Mouse (Mus musculus) layer of hippocampus, postnatal 10 days (tissue): ENCODE data around the gene Tmem176a. TPM values are rescaled to one million over a fixed set of nuclear protein-coding genes. Genes with fewer than 3 reads are reported as not detected.
A peak's percentile ranks its signal among the peaks of the same experiment; 100 is the strongest.
"Not testable (repeated sequence)": the region's sequence is repeated elsewhere in the genome, so short reads cannot be mapped to it uniquely, and the experiment has no call there.

Experiments used
- DNase-seq, 2 experiments: peaks; one replicate each; pipeline ENCODE4 v3.0.0; 2021; ENCODE audit warnings: low spot score in 2 of 2
- total RNA-seq, 2 experiments: library from RNA; stranded (reverse); gene quantifications; 2 replicates each; pipeline ENCODE4 v1.2.3; 2021

The Tmem176a gene
- total RNA-seq, 2 experiments from 2014 or later = 14.7 to 15.4 TPM

DNA sequence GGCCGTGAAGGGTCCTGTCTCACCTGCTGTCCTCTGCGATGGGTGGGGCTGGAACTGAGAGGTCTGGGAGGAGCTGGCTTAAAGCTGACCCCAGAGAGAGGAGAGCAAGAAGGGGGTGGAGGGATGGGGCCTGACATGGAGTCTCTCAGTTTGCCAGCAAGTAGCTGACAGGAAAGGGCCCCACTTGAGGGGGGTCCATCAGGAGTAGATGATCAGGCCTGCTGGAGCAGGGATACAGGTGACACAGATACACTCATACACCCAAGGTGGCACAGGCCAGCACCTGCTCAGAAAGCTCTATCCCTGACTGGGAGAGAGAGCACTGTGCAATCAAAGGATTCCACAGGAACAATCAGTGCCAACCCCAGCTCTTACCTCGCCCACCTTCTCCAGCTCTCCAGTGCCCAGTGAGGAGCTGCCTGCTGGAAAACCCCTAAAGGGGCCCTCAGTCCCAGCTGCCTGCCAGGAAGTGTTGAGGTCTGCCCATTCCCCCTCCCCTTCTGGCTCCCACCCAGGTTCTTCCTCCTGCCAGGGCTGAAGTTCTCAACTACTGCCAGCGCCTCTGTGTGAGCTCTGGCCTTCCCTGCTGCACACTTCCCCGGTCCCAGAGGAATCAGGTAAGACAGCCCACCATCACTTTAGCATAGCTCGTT lies 380 bp downstream of the Tmem176a start, which contains the start of gene Tmem176b:
Tmem176b (minus strand) TSS at position 524 of the 653 bp plus-strand sequence.
- peak; percentile 91 to 93 for DNase-seq

DNA sequence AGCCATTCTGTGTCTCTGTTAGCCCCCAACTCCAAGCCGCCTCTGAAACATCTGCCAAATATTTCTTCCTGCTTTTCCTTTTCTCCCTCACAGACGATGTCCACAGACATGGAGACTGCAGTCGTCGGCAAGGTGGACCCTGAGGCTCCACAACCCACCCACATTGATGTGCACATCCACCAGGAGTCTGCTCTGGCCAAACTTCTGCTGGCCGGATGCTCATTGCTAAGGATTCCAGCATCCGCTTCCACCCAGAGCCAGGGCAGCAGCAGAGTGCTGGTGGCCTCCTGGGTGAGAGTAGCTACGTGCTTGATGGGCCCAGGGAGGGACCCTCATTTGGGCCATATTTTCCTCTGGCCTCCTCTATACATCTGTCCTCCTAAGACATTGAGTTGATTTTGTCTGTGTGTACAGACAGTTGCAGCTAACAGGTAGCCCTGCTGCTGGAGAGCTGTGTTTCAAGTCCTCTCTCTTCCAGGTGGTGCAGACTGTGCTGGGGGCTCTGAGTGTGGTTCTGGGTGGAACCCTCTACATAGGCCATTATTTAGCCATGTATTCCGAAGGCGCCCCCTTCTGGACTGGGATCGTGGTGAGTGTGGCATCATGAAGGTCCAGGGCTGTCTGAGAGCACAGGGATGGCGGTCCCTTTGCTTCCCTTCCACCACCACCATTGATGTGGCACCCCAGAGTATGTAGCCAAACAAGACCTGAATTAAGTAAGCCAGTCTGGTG lies 1.6 kb downstream of the Tmem176a start:
- DNase-seq = peak in 1 of 2 experiments; percentile 48

DNA sequence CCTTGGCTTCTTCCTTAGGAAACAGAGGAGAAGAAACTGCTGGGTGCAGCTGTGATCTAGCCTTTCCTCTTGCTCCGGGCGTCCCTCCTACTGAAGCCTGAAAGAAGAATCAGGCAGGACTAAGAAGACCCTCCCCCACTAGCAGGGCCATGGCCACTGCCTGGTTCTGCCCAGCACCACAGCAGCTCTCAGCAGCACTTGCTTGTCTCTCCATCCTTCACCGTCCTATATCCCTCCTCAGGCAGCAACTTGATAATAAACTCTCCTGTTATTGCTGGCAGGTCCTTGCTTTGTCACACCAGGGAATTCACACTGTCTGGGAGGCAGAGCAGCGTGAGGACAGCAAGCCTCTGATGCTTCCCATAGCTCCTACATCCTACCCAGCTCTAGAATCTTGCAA lies 4.4 kb downstream of the Tmem176a start:
- DNase-seq = no peak

GRCm38 (mm10) chr6:48851820-48852491 lies 11.2 kb downstream of the Tmem176a start:
- peak in 1 of 2 experiments; percentile 17 for DNase-seq

DNA sequence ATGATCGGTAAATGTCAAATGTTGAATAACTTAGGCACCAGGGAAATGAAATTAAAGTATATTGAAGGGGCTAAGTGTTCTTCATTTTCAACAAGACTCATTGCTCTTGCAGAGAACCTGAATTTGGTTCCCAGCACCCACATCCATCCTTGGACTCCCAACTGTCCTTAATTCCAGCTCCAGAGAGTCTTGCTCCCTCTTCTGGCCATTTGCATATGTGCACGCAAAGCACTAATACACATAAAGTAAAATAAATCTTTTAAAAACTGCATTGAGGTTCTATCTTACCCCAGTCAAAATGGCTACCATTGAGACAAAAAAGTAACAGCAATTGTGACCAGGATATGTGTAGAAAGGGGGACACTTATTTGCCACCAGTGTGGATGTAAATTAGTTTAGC lies 13.4 kb downstream of the Tmem176a start:
- DNase-seq = no peak

- no peak for DNase-seq
These were observed 17.0 kb downstream of the Tmem176a start for GRCm38 (mm10) chr6:48857613-48858302.

DNA sequence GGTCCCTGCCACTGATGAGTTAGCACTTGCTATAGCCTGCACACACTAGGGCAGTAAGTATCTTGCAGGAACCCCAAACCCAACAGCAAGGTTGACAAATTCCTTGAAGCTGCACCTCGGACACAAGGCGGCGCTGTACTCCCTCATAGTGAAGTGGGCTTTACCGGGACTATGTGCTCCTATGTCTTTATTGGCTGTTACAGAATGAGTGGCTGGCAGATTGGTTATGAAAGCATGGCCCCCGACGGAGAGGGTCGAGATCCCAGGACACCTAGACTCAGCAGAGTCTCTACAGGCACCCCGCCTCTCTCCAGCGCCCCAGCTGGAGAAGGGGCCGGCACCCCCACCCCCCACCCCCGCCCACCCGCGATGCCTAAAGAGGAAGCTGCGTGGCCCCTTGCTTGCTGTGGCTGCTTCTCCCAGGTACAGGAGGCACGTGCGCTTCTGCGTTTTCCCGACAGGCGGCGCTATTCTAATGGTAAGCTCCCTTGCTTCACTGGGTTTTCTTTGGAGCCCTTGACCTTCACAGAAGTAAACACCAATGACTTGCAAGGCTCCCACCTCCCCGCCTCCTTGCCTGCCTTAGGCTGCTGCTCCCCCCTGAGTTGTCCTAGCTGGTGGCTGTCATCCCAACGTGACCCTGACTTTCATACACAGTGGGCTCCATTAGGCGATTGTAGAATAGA lies 19.6 kb downstream of the Tmem176a start:
- DNase-seq = peak; percentile 67 to 76

DNA sequence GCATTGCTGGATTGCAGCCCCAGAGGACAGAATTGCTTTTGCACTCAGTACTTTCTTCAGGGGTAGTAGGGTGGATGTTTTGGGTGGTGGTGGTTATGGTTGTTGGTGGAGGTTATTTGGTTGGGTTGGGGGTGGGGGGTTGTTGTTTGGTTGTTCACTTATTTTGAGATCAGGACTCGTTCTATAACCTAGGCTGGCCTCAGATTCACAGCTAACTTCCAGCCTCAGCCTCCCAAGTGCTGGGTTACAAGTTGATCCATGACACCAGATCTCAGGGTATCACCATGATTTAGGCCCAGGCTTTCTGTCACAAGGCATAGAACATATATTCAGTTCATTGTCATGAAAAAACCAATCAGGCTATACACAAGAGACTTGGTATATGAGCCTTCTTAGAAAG lies 20.1 kb downstream of the Tmem176a start:
- DNase-seq = no peak

DNA sequence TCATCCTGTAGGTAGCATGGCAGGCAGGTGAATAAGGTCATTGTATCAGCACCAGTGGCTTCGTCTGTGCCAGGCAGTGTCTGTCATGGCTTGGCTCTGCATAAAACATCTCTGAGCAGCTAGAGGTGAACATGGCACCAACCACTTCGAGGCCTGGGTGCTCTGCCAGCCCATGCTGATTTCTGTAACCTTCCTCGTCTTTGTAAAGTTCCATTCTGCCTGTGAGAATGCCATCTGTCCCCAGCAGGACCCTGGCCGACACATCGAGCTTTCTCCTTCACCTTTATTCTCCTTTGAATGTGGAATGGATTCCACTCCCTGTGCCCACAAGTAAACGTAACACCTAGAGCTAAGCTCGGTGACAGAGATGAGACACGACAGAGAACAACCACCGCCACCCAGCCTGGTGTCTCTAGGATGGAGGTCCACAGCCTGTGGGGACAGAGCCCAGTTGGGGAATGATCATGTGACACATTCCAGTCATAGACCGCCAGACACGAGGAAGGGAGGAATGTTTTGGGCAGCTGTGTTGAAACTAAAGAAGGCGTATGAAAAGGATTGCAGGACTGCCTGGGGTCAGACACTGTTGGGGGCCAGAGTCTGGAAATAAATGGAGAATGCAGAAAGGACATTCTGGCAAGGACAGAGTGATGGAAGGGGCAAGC lies 21.0 kb downstream of the Tmem176a start:
- DNase-seq = no peak

DNA sequence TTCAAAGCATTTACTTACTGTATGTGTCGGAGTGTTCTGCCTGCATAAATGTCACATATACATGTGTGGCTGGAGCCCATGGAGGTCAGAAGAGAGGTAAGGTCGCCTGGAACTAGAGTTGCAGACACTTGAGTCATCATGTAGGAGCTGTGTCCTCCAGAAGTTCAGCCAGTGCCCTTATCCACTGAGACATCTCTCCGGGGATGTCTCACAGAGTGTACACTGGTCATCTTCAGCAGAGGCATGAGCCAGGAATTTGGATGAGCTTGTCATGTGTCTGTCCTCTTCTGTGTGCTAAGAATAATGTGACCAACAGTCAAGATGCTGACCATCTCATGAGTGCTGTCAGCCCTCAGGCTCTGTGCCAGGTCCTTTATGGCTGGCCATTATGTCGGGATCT lies 22.1 kb downstream of the Tmem176a start:
- DNase-seq = no peak

DNA sequence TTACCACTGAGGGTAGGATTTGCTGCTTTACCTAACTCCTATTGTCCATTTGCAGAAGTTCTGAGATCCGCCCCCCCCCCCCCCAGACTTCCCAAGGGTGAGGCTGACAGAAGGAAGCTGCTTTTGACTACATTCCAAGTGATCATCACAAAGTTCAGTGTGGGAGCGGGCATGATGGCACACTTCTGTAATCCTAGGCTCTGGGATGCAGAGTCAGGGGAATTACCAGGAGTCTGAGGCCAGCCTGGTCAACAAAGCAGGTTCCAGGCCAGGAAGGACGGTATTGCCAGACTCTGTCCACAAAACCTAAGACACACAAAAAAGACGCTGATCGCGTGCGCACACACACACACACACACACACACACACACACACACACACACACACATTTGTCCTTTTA lies 22.8 kb downstream of the Tmem176a start:
- DNase-seq = no peak

DNA sequence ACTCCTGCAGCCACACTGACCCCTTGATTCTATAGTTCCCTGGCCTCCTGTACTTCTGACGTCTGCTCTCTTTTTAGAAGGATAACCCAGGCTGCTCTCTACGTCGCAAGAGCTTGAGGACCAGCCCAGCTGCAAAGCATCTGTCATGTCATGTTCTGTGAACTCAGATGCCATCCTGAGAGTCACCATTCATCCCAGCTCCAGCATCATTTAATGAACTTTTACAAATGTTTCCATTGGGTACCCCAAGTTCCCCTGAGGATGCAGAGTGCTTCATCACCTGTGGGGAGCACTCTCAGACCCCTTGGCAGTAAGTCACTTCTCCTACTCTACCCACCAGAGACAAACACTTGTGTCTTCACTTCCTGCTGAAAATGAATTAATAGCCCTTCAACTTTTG lies 23.5 kb downstream of the Tmem176a start:
- no peak for DNase-seq

GRCm38 (mm10) chr6:48864723-48865122 lies 24.0 kb downstream of the Tmem176a start:
- no peak for DNase-seq

DNA sequence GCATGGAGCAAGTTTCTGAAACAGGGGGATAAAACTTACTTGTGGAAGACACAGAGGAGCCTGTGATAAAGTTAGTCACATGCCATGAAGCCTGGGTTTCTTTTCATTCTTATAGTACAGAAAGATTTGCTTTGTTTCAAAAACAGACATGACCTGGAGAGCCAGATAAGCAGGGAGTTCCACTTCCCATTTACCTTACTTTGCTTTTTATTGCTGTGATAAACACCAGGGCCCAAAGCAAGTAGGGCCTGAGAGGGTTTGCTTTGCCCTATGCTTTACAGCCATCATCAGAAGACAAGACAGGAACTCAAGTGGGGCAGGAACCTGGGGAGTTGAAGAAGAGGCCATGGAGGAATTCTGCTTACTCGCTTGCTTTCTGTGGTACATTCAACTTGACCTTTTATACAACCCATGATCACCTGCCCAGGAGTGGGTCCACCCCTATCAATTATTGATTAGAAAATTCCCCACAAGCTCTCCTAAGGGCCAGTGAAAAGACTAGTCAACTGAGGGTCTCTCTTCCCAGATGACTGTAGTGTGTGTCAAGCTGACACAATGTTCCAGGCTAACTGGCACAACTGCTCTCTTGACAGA lies 24.5 kb downstream of the Tmem176a start:
- no peak for DNase-seq

DNA sequence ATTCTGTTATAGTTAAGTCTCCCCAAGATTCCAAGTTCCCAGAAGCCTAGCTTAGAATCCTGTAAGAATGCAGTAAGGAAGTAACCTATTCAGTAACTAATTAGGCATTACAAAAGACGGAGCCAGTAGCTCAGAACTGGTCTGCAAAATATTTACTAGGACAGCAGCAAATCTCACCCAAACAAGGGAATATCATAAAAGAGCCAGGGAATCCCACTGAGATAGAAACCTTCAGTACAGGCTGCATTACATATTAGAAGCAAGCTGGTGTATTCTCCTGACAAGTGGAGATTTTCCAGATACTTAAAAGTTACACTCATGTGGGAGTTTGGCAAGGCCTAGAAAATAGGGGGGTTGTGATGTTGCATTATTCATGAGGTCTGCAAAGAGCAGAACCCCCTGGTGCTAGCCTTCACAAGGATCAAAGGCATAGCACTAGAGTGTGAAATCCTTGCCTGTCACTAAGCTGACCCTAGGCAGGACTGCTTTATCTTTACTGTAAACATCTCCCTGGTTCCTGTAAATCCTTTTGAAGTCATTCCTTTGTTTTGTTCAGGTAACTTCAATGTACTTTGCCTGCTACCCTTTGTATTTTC lies 25.7 kb downstream of the Tmem176a start:
- DNase-seq = not testable (repeated sequence)

- no peak for DNase-seq
These were observed 26.4 kb downstream of the Tmem176a start for GRCm38 (mm10) chr6:48867158-48867557.

DNA sequence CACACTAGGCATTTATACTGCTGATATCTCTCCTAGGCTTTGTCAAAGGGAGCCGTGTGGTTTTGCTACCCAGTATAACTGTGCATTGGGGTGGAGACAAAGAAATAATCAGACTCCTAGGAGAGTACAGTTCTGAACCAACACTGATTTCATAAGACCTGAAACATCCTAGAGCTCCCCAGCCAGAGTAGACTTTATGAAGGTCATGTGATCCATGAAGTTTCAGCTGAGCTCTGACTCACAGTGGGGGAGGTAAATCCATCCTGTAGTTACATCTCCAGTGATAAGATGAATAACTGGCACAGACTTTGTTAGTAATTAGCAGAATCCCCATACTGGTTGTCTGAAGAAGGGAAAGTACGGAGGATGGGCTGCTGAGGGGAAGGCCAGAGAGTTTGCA lies 29.1 kb downstream of the Tmem176a start:
- DNase-seq = no peak

DNA sequence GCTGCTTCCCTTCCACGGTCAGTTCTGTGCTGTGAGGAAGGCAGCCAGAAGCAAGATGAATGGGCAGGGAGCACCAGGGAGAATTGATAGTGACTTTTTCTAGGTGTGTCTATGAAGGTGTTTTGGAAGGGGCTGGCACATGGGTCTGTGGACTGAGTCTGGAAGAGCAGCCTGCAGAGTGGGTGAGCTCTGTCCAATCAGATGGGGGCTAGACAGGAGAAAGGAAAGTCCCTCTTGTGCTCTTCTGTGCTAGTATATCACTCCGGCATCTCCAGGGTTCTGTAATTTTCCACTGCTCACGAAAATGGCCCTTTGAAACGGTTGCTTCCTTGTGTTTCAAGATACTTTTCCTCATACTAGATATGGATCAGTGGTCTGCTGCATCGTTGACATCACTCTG lies 31.9 kb downstream of the Tmem176a start, which contains the start of gene Aoc1:
Aoc1 (plus strand) TSS at position 301 of the 400 bp plus-strand sequence.
- no peak for DNase-seq

DNA sequence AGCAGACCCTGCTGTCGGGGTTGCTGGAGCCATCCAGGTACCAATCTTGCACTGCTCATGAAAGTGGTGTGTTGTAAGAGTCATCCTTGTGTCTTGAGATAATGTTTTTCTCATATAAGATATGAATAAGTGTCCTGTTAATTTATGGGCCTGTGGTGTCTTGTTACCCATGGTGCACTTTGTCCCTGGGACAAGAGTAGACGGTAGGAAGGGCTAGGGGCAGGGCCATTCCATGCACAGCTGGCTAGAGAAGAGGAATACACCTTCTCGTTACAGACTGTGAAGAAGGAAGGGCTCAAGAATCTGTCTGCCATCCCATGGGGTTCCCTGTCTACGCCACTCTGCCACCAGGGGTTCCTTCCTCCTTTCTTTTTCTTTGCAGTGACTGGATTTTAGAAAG lies 33.9 kb downstream of the Tmem176a start:
- no peak for DNase-seq

DNA sequence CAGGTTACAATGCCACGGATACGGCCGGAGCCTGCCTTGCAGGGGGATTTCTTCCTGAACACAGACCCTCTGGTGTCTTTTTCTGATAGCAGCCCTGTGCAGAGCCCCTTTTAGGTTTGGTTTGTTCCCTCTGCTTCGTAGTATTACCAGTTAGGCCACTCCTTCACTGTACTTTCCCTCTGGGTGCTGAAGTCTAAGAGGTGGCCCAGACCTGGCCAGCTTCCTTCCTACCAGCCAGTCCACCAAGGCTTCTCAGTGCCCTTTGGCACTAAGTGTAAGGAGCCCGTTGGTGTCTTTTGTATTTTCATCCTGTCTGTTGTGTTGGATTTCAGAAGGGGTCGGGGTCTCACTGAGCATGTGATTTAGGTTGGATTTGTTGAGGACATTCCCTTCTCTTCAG lies 34.8 kb downstream of the Tmem176a start:
- DNase-seq = no peak
